Mouse (Mus musculus): ENCODE measurements at regions not wholly inside any gene's neighbourhood (a gene's known extent, or its start where the extent isn't known, plus 50 kb on each side); places are given as distances from the start of the nearest gene placed in this dataset.

GRCm38 (mm10) chr4:9116955-9117647 lies 878.3 kb upstream of the Car8 start:
- H3K27ac ChIP-seq (replicated peaks): no peak overlapping the region
- H3K36me3 ChIP-seq (ENCODE audit: control insufficient read depth, insufficient read depth, low read length): no peaks in the 10 kb centered on the region
- H3K9me3 ChIP-seq (ENCODE audit: control insufficient read depth, low read length): no peaks in the 10 kb centered on the region
- H3K4me3 ChIP-seq (ENCODE audit: low read depth, low read length): no peak overlapping the region
- 45% methylated on average over 4 of the region's 4 CpGs for WGBS
- DNase-seq (ENCODE audit: low spot score) (no peak), ATAC-seq (ENCODE audit: low FRiP score, low TSS enrichment) (no peak)
- no peaks in the 10 kb centered on the region for H3K27me3 ChIP-seq (ENCODE audit: control insufficient read depth, insufficient read depth, low read length)
- H3K4me2 ChIP-seq (replicated peaks; ENCODE audit: low read depth): no peak overlapping the region
- TF ChIP-seq CTCF (IDR thresholded peaks at IDR 0.05; ENCODE audit: low read depth) (no peak), EP300 (optimal IDR thresholded peaks at IDR 0.05) (no peak)
- H3K9ac ChIP-seq (ENCODE audit: low read length): no peak overlapping the region
- no peaks in the 10 kb centered on the region for H3K4me1 ChIP-seq (replicated peaks; ENCODE audit: control insufficient read depth, insufficient read depth)

DNA sequence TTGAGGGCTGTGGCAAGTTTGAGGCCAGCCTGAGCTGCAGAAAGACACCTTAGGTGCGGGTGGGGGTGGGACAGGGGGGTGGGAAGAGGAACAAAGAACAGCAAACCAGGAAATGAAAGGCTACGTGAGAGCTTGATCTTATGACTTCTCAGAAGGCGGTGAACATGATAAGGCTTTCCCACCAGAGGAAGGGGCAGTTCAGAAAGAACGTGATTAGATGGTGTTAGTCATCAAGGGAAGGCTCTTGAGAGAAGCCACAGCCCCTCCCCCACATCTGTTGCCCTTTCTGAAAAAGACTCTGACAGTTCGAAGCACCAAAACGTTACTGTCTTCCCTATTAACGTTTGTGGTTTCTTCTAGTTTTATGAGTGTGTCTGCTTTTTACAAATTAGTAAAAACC lies 877.0 kb upstream of the Car8 start:
- no peaks in the 10 kb centered on the region for H3K36me3 ChIP-seq (ENCODE audit: control insufficient read depth, insufficient read depth, low read length)
- no peak overlapping the region for H3K9ac ChIP-seq (ENCODE audit: low read length)
- TF ChIP-seq CTCF (IDR thresholded peaks at IDR 0.05; ENCODE audit: low read depth) (no peak), EP300 (optimal IDR thresholded peaks at IDR 0.05) (no peak)
- H3K4me3 ChIP-seq (ENCODE audit: low read depth, low read length): no peak overlapping the region
- H3K4me2 ChIP-seq (replicated peaks; ENCODE audit: low read depth): no peak overlapping the region
- DNase-seq (ENCODE audit: low spot score): no peak
- 26% methylated on average over 7 of the region's 7 CpGs for WGBS
- H3K4me1 ChIP-seq (replicated peaks; ENCODE audit: control insufficient read depth, insufficient read depth): no peaks in the 10 kb centered on the region
- H3K27me3 ChIP-seq (ENCODE audit: control insufficient read depth, insufficient read depth, low read length): no peaks in the 10 kb centered on the region
- no peak for ATAC-seq (ENCODE audit: low FRiP score, low TSS enrichment)
- H3K27ac ChIP-seq (replicated peaks): no peak overlapping the region
- H3K9me3 ChIP-seq (ENCODE audit: control insufficient read depth, low read length): no peaks in the 10 kb centered on the region

DNA sequence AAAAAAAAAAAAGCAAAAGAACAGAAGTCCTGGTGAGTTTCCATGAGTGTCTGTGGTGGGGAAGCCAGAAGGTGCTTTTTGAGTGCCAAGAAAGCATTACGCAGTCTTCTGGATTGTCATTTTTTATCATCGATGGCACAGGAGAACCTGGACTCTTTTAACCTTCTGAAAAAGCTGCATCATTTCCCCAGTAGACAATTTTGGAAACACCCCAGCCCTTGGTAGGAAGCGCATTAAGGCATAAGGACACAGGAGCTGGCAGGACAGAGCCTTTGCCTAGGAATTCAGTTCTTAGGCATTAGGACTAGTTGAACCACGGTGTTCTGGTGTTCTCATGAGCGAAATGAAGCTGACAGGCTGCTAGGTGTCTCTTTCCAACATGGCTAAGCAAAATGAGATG lies 875.1 kb upstream of the Car8 start:
- Histone ChIP-seq H3K4me3 (ENCODE audit: low read depth, low read length) (no peak overlapping the region), H3K9me3 (ENCODE audit: control insufficient read depth, low read length) (no peaks in the 10 kb centered on the region), H3K36me3 (ENCODE audit: control insufficient read depth, insufficient read depth, low read length) (no peaks in the 10 kb centered on the region), H3K4me2 (replicated peaks; ENCODE audit: low read depth) (no peak overlapping the region), H3K27me3 (ENCODE audit: control insufficient read depth, insufficient read depth, low read length) (no peaks in the 10 kb centered on the region), H3K4me1 (replicated peaks; ENCODE audit: control insufficient read depth, insufficient read depth) (no peaks in the 10 kb centered on the region), H3K27ac (replicated peaks) (no peak overlapping the region), H3K9ac (ENCODE audit: low read length) (no peak overlapping the region)
- 82% methylated on average over 5 of the region's 5 CpGs for WGBS
- DNase-seq (ENCODE audit: low spot score): no peak
- no peak for TF ChIP-seq EP300 (optimal IDR thresholded peaks at IDR 0.05)
- TF ChIP-seq CTCF (IDR thresholded peaks at IDR 0.05; ENCODE audit: low read depth): no peak
- no peak for ATAC-seq (ENCODE audit: low FRiP score, low TSS enrichment)

GRCm38 (mm10) chr4:9110355-9110754 lies 871.5 kb upstream of the Car8 start:
- no peak overlapping the region for H3K4me3 ChIP-seq (ENCODE audit: low read depth, low read length)
- ATAC-seq (ENCODE audit: low FRiP score, low TSS enrichment): no peak
- no peak overlapping the region for H3K4me2 ChIP-seq (replicated peaks; ENCODE audit: low read depth)
- H3K36me3 ChIP-seq (ENCODE audit: control insufficient read depth, insufficient read depth, low read length): no peaks in the 10 kb centered on the region
- DNase-seq (ENCODE audit: low spot score): no peak
- H3K9me3 ChIP-seq (ENCODE audit: control insufficient read depth, low read length): no peaks in the 10 kb centered on the region
- H3K27ac ChIP-seq (replicated peaks): no peak overlapping the region
- H3K27me3 ChIP-seq (ENCODE audit: control insufficient read depth, insufficient read depth, low read length): no peaks in the 10 kb centered on the region
- H3K9ac ChIP-seq (ENCODE audit: low read length): no peak overlapping the region
- TF ChIP-seq CTCF (IDR thresholded peaks at IDR 0.05; ENCODE audit: low read depth) (no peak), EP300 (optimal IDR thresholded peaks at IDR 0.05) (no peak)
- no peaks in the 10 kb centered on the region for H3K4me1 ChIP-seq (replicated peaks; ENCODE audit: control insufficient read depth, insufficient read depth)
- 58% methylated on average over 7 of the region's 7 CpGs for WGBS

- Histone ChIP-seq H3K4me2 (replicated peaks; ENCODE audit: low read depth) (no peak overlapping the region), H3K9me3 (ENCODE audit: control insufficient read depth, low read length) (no peaks in the 10 kb centered on the region), H3K27ac (replicated peaks) (no peak overlapping the region), H3K9ac (ENCODE audit: low read length) (no peak overlapping the region), H3K4me3 (ENCODE audit: low read depth, low read length) (no peak overlapping the region), H3K36me3 (ENCODE audit: control insufficient read depth, insufficient read depth, low read length) (no peaks in the 10 kb centered on the region), H3K27me3 (ENCODE audit: control insufficient read depth, insufficient read depth, low read length) (no peaks in the 10 kb centered on the region), H3K4me1 (replicated peaks; ENCODE audit: control insufficient read depth, insufficient read depth) (no peaks in the 10 kb centered on the region)
- DNase-seq (ENCODE audit: low spot score) (peak; percentile 63), ATAC-seq (ENCODE audit: low FRiP score, low TSS enrichment) (peak; percentile 84; the same call in 1 of the 2 replicates)
- TF ChIP-seq EP300 (optimal IDR thresholded peaks at IDR 0.05) (no peak), CTCF (IDR thresholded peaks at IDR 0.05; ENCODE audit: low read depth) (peak; percentile 21)
- 46% methylated on average over 14 of the region's 14 CpGs for WGBS
Observed at GRCm38 (mm10) chr4:9107295-9107694, 868.5 kb upstream of the Car8 start.

- DNase-seq (ENCODE audit: low spot score) (no peak), ATAC-seq (ENCODE audit: low FRiP score, low TSS enrichment) (no peak)
- H3K27ac ChIP-seq (replicated peaks): no peak overlapping the region
- no peak overlapping the region for H3K4me2 ChIP-seq (replicated peaks; ENCODE audit: low read depth)
- no peak overlapping the region for H3K9ac ChIP-seq (ENCODE audit: low read length)
- no peaks in the 10 kb centered on the region for H3K9me3 ChIP-seq (ENCODE audit: control insufficient read depth, low read length)
- H3K27me3 ChIP-seq (ENCODE audit: control insufficient read depth, insufficient read depth, low read length): no peaks in the 10 kb centered on the region
- H3K4me1 ChIP-seq (replicated peaks; ENCODE audit: control insufficient read depth, insufficient read depth): no peaks in the 10 kb centered on the region
- TF ChIP-seq EP300 (optimal IDR thresholded peaks at IDR 0.05): no peak
- no peak for TF ChIP-seq CTCF (IDR thresholded peaks at IDR 0.05; ENCODE audit: low read depth)
- no peaks in the 10 kb centered on the region for H3K36me3 ChIP-seq (ENCODE audit: control insufficient read depth, insufficient read depth, low read length)
- WGBS: 65% methylated on average over 9 of the region's 9 CpGs
- H3K4me3 ChIP-seq (ENCODE audit: low read depth, low read length): no peak overlapping the region
Observed at GRCm38 (mm10) chr4:9106778-9107177, 867.9 kb upstream of the Car8 start.

All from stomach, postnatal 0 days (tissue).